8 mouse cellular contexts compared by ENCODE assay signal in the genomic region with DNA sequence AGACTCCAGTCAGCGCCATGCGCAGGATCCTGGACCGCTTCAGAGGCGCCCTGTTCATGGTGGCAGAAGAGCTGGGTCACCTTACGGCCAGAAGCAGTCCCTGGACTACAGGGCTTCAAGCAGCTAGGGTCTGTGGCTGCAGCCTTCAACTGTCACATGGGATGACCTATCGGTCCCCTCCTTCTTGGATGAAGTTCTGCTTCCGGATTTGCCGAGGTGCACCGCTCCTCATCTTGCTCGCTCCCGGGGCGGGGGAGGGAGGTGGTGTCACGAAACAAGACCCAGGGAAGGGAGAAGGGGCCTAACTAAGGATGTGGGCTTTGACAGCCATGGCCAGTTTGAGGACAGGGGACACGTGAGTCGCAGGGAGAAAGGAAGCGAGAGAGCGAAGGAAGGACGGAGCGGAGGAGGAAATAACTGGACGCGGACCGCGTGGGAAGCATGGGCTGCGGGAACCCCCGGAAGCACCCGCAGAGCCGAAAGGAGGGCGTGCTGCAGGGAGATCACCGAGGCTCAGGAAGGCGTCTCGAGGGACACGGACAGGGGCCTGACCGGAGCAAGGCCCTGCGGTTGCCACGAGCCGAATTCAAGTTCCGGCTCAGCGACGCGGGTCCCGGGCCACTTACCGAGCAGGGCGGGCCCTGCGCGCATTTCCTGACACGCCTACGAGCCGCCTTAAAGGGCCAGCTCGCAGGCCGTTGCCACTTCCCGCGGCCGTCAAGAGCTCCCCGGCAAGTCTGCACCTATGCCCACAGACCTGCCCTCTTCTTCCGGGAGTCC. TPM values are rescaled to one million over a fixed set of nuclear protein-coding genes. Genes with fewer than 3 reads are reported as not detected.
DNase-seq lines count a peak whose midpoint lies in the region; ATAC-seq lines count a peak whose summit lies in the region.

No protein-coding gene starts in this region.

- under 1% methylated on average over 55 of the region's 55 CpGs for WGBS in hindbrain, embryonic 10.5 days

- peaks cover 46% of the 10 kb centered on the region for H3K4me1 ChIP-seq in hindbrain, embryonic 10.5 days (replicated peaks)

- peaks cover 37% of the 10 kb centered on the region for H3K27me3 ChIP-seq in hindbrain, embryonic 10.5 days (ENCODE audit: insufficient read depth, poor library complexity, severe bottlenecking)

- peak overlapping the region; percentile 78 for H3K4me3 ChIP-seq in hindbrain, embryonic 10.5 days

- peak; percentile 80 for ATAC-seq in frontal cortex, adult (ENCODE audit: low TSS enrichment)

- no peaks in the 10 kb centered on the region for H3K9me3 ChIP-seq in hindbrain, embryonic 10.5 days

- H3K27ac ChIP-seq in hindbrain, embryonic 10.5 days, result peak overlapping the region; percentile 85

- H3K36me3 ChIP-seq in hindbrain, embryonic 10.5 days, result peaks cover 5% of the 10 kb centered on the region

- DNase-seq in NIH3T3 (ENCODE audit: low read depth), result peak; percentile 84
- peak; percentile 78 for DNase-seq in cerebellum, adult 9-10 months
- DNase-seq in hindbrain, embryonic 10.5 days (ENCODE audit: low spot score), result peak; percentile 82
- peak; percentile 69 to 78 for DNase-seq in layer of hippocampus, postnatal 25 days (ENCODE audit: extremely low spot score in 1 of 2, low spot score in 1 of 2)
- DNase-seq in lung, postnatal 14 days, result peak; percentile 82
- DNase-seq in ovary, postnatal 36 days (ENCODE audit: low spot score), result peak; percentile 80
- peak; percentile 87 for DNase-seq in thymus, postnatal 14 days

RNA-seq across cellular contexts. Expression of gene Slc35c1, which starts 1.0 kb away (rescaled TPM):
- polyA plus RNA-seq in hindbrain, embryonic 10.5 days (2016; fragmentation: Nextera tagmentation; extraction: Ambion mirVana), result 13.8 and 14.0 TPM in 2 replicates
- total RNA-seq in layer of hippocampus, postnatal 25 days (2021), result 10 to 100 TPM; 15.1 to 18.1 TPM

RNA-seq across cellular contexts. Expression of gene Cry2, which starts 25.5 kb away (rescaled TPM):
- 26.0 and 31.7 TPM in 2 replicates for polyA plus RNA-seq in hindbrain, embryonic 10.5 days (2016; fragmentation: Nextera tagmentation; extraction: Ambion mirVana)
- total RNA-seq in layer of hippocampus, postnatal 25 days (2021), result 100 to 1,000 TPM in 1 of 2 experiments, 10 to 100 TPM in 1; 85.6 to 106 TPM

RNA-seq across cellular contexts. Expression of gene Mapk8ip1, which starts 58.3 kb away (rescaled TPM):
- polyA plus RNA-seq in hindbrain, embryonic 10.5 days (2016; fragmentation: Nextera tagmentation; extraction: Ambion mirVana), result 55.0 and 75.5 TPM in 2 replicates
- total RNA-seq in layer of hippocampus, postnatal 25 days (2021), result 100 to 1,000 TPM; 339 to 369 TPM

Comparison
In these comparisons a context has a peak if more than half of its experiments do, and no peak if none do; other contexts are left out.
1. Peak in every context shown above with its lines: DNase-seq, ATAC-seq, H3K4me3 ChIP-seq and H3K27ac ChIP-seq.